Mouse (Mus musculus) liver, embryonic 14.5 days (tissue): ENCODE measurements around the gene Agpat2.

Experiments
- CTCF ChIP-seq: IDR thresholded peaks from 2 replicates; pipeline ENCODE4 v1.5.1; 2016; ENCODE audit warnings: antibody characterized with exemption, low read depth, control low read depth
- EP300 ChIP-seq: IDR thresholded peaks from 2 replicates; pipeline ENCODE4 v1.6.1; 2016; ENCODE audit warnings: antibody characterized with exemption, low read depth

DNA sequence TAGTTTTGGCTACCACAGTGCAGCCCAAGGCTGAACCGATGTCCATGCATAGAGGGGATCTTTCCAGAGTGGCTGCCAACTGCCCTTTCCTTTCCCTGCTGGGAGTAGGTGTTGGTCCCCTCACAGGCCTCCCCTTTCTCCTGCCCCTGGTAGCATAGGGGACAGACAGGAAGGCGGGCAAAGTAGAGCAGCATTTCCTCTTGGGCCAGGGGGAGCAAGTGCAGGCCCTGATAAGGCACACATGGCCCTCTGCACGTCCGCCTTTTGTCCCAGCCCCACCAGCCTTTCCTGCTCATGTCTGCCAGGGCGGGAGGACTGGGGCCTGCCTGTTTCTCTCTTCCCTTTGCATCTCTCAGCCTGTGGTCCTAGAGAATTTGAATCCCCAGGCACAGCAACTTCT is 32.4 kb downstream of the Agpat2 start:
- TF ChIP-seq CTCF (no peak), EP300 (no peak)
